Mouse (Mus musculus) CD4-positive, CD25-positive, alpha-beta regulatory T cell, adult 4 months (primary cell): ENCODE measurements at regions not wholly inside any gene's neighbourhood (a gene's known extent, or its start where the extent isn't known, plus 50 kb on each side); places are given as distances from the start of the nearest gene placed in this dataset.

Experiments
- ATAC-seq: one replicate; pipeline ENCODE4 v1.8.0; 2017

DNA sequence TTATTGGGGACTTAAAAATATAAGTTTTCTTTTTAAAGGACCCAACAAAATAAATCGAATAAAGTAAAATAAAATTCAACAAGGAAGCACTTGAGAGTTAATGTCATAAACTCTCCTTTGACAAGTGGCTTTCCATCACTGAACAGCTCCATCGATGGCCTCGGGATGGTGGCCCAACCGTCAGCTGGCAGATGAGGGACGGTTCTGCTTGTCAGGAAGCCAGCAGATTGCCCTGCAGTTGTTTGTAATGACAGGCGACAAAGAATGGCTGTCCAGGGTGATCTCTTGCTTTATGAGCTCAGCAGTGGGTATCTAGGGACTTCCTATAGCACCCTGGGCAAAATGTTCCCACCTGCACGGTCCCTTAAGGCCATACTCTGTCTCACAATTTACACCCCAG is 531.7 kb downstream of the Zfp536 start:
- ATAC-seq: no peak

DNA sequence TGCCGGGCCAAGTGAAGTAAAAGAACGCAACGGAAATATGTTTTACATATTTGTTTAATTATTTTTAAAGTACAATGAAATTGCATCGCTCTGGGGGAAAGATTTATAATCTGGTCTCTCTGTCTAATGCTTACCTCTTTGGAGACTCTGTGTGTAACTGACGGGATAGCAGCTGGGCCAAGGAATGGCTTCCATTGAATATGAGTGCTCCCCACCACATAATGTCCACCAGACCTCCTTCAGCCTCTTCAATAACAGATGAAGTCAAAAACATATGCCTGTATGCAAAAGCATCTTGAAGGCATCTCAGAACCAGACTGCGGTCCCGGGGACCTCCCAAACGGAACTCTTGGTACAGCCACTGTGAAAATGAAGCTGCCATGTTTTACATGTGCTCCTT is 531.0 kb downstream of the Zfp536 start:
- ATAC-seq: no peak

DNA sequence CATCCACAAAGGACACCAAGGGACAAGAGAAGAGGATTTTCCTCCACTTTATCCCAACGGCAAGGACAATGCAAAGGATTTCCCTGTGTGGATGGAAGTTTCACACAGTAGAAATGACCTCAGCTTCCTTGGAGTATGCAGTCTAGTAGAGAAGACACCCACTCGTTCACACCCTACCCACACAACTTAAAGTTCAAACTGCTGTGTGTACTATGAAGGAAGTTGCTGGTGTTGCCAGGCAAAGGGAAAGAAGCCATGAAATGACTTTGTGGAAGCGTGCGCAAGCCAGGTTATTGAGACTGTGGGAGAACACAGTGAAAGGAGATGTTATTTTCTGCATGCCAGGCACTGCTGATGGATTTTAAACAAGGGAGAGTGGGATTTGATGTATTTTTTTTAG is 527.3 kb downstream of the Zfp536 start:
- no peak for ATAC-seq

DNA sequence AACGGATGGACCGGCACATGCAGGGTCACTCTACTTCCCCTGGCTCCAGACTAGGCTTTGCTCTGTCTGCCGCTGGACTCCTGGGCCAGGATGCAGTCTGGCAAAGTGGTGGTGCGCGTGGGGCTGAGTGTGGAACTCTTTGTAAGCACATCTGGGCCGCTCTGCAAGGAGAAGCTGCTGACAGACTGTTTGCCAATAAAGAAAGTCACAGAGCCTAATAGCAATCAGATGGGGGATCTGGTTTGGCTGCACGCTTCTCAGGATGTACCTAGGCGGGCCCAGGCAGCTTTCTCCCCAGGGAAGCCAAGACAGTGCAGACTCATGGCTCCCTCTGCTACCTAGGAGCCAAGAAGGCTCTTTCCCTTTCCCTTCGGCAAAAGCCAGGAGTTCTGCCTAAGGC is 519.0 kb downstream of the Zfp536 start:
- no peak for ATAC-seq

DNA sequence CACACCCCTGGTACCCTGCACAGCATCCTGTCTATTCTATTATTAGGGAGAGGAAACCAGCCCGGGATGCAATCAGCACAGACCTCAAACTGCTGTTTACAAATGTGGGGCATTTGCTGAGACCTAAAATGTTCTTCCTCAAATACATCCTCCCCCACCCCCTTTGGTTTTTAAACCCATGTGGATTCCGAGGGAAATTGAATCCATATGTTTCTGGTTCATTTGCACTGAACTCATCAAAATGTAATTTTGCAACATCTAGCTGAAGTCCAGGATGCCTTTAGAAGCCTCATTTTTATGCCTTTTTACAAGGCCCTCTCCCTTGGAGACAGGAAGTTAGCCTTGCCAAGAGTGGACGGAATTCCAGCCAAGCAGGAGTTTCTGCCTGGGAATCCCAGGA is 517.6 kb downstream of the Zfp536 start:
- no peak for ATAC-seq

DNA sequence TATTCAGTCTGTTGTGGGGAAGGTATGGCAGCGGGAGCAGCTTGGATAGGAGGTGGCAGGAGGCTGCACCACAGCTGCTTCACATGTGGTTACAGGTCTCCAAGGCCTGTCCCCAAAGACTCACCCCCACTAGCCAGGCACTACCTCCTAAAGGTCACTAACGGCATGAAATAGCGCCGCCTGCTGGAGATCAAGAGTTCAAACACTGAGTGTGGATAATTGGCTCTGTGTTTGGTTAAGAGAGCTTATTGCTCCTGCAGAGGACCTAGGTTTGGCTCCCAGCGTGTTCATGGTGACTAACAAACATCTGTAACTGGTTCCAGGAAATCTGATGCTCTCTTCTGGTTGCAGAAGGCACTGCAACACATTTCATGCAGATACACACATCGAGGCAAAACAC is 514.1 kb downstream of the Zfp536 start:
- ATAC-seq: no peak

DNA sequence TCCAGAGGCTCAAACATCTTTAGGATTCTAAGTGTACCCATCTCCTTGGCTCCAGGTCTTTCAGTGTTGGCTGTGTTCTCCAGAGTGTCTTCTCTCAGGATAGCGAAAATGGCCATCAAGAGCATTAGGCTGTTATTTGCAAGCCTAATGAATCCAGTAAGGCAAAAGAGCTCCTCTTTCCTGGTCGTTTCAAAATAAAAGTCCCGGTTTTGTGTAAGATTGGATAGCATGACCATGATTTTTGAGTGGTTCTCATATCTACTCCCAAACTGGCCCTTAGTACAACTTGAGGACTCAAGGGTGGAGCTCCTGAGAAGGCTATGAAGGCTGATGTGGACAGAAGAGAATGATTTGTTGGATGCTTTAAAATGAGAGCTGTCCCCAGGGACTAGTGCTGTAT is 510.6 kb downstream of the Zfp536 start:
- no peak for ATAC-seq

DNA sequence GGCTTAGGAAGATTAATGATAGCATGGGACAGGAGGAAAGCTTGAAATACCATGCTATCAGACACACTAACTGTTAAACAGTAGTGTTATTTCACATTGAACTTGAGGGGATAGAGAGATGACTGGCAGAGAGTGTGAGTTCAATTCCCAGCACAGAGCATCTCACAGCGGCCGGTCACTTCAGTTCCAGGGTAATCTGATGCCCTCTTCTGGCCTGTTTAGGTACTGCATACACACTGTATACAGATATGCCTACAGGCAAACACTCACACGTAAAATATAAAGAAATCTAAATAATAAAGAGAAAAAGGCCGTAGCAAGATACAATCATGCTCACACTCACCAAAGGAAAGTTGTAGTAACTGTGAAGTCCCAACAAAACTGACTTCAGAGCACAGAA is 506.0 kb downstream of the Zfp536 start:
- no peak for ATAC-seq

DNA sequence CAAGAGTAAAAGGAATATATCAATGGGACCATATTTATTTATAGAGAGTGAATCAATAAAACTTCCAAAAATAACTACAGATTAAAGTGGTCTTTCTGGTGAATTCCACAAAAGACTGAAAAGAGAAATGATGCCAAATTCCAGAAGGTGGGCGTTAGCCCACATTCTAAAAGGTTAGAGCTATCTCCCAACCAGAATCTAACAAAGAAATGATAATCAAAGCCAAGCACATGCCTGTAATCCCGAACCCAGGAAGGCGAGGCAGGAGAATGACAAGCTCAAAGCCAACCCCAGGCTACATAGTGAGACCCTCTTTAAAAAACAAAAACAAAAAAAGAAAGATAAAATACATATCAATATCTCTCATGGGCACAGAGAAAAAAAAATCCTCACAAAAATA is 502.6 kb downstream of the Zfp536 start:
- ATAC-seq: no peak

DNA sequence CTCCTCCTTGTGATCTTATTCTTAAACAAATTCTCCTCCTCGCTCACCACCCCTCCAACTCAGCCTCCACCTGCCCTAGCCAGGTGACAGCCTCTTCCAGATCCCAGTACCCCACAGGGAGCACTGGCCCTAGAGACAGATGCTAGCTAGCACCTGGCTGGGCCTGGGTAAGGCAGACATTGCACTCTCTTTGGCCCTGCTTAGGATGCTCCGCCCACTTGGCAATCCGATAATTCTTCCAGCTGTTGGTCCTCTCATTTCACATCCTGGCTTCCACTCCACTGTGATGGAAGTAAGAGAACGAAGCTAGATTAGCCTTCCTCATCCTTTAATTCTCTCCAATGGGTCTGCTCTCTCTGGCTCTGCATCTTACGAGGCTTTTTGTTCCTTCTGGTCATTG is 483.4 kb downstream of the Zfp536 start:
- ATAC-seq: no peak

DNA sequence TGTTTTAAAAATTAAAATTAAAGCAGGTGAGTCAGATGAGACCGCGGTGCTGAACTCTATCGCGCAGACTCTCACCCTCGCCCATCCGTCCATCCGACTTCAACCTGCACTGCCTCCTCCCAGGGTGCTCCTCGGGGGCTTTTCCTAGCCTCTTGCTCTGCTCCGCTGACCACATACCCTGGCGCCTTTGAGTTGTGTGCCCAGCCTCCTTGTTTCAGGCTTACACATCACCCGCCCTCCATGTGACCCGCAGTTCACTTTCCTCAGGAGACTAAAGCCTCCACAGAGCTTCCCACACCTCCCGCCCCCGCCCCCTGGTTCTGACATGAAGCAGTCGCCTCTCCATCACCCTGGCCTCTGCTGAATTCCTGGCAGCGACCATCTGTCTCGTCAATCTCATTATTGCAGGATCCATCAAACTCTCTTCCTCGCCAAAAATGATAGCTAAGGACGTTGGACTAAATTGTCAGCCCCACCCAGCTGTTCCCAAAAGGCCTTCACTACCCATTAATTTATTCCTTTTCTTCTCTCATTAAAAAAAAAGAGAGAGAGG is 482.9 kb downstream of the Zfp536 start:
- ATAC-seq: no peak

DNA sequence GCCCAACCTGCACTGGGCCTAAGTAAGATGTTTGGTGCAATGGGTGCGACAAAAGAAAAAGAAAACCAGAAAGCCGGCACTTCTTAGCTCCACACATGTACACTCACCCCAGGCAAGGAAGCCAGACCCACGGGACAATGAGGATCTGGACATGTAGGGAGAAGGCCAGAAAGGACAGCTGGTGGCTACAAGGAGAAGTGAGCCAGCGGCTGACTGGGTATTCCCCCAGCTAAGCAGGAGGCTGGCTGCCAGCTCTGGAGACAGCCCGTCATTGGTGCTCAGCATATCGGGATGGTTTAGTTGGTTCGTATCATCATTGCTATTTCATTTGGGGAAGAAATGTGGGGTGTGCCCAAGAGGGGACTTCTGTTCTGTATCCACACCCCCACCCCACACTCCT is 481.7 kb downstream of the Zfp536 start:
- ATAC-seq: no peak

DNA sequence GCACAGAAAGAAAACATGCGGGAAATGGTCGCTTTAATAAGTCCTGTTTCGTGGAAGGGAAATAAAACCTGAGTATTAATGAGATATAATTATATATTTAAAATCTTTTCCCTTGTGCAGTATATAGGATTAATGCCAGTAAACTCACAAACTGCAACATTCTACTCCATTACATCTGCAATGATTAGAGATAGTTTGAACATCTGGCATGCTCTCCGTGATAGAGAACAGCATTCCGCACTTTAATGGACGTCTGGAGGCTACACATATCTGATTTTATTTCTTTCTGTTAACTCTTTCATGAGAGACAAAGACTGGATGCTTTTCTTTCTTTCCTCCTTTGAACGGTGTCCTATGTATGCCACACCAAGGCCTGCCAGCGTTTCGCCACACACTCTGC is 480.9 kb downstream of the Zfp536 start:
- no peak for ATAC-seq

DNA sequence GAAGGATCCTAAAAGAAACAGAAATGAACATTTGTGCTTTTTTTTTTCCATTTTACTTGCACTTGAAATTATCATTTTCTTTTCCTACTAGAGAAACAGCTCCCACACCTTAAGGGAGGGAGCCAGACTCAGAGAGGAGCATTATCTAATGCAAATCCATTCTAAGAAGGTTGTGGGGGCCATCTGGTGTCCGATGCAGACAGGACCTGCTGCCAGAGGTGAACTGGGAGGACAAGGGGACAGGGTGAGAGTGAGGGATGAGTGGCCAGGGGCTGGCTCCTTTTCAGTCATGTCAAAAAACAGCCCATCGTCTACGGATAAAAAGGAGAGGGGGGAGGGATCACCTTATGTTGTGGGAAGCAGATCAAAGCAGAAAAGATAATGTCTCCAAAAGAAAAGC is 474.6 kb downstream of the Zfp536 start:
- ATAC-seq: no peak

DNA sequence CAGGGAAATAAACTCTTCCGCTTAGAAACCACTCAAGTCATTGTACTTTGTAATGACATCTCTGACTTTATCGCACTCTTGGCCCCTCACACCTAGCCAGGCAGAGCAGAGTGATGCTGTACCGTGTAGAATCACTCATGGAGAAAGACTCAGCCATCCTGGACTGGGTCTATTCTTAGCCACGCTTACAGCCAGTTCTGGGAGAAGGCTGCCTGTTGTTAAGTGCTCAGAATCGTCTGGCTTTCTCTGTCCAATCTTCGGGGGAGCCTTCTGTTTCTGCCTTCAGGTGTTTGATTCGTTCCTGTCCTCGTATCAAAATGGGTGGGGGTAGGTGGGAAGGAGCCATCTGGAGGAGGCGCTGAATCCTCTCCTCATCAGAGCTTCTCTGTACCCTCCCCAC is 468.0 kb downstream of the Zfp536 start:
- no peak for ATAC-seq

DNA sequence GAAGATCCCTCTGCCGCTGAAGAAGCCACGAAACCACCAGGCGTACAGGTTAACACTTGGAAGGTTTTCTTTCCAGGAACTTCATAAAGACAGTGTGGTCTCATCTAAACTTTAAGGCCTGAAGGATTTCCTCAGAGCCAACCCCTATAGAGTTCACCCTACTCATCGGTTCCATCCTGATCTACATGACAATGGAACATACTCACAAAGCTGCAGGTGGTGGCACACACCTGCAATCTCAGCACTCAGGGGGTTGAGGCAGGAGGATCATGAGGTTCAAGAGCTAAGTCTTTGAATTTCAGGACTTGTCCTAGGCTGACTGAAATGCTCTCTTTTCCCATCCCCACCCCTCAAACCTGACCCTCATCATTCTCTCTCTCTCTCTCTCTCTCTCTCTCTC is 466.2 kb downstream of the Zfp536 start:
- no peak for ATAC-seq

DNA sequence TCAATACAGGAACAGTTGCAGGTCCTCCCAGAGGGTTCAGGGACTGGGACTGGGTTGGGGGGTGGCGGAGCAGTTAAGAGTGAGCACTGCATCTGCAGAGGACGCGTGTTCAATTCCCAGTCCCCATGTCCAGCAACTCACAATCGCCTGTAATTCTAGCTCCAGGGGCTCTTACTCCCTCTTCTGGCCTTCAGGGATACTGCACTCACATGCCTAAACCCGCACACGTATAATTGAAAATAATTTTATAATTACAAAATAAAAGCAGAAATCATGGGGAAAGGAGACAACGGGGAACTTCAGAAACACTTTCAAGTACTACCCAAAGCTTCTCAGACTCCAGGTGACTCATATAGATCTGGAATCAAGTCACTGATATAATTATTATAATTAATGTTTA is 448.8 kb downstream of the Zfp536 start:
- ATAC-seq: no peak

DNA sequence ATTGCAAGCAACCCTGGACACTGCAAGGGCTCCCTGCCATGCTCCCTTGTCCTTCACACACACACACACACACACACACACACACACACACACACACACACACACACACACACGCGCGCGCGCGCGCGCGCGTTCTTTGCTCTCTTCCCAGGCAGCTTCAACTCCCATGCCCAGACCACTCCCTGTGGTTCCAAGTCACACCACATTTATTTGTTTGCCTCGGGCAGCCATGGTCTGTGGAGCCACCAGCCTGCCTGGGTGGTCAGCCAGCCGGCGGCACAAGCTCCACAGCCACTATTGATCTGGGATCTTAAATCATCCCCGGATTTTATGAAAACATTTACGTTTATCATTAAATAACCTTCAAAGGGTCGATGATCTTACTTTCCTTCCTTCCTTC is 440.0 kb downstream of the Zfp536 start:
- no peak for ATAC-seq

DNA sequence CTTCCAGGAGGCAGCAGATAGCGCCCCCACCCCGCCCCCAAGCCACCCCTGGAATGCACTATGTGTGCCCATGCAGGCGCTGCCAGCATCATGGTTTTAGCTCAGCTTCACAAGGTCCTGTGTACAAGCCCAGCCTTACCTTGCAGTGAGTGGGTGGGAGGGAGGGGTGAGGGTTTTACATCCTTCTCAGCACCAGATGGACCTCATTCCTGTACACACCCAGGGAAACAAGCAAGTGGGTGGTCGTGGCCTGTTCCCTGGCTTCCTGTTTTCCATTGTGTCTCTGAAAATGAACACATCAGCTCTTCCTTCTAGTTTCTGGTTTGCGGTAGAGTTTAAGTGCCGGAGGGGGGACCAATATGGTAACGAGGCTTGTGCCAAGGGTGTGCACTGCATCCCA is 438.2 kb downstream of the Zfp536 start:
- ATAC-seq: no peak

DNA sequence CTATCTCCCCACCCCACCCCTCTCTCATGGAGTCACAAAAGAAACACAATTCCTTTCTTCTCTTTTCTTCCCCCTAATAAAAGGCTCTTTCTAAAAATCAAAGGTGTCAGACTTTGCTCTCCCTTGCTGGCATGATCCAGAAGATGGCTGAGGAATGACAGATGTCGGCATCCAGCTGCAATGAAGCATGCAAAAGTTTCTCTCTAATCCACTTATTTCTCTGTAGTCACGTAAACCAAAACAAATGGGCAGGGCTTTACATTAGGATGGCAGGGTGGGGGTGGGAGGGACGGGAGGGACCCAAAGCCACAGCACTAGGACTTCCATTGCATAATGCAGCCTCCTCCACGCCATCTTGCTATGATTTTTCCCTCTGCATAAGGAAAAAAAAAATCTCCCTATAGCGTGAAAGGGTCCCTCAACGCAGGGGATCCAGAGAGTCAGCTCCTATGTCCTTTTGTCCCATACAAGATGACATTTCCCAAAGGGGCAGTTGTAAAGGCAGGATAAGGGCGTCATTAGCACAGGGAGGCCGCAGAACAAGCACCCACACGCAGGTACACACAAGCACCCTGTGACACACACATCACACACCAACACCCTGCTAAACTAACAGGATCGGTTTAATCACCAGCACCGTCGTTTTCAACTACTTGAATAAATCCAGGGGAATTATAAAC is 437.1 kb downstream of the Zfp536 start:
- ATAC-seq: no peak

DNA sequence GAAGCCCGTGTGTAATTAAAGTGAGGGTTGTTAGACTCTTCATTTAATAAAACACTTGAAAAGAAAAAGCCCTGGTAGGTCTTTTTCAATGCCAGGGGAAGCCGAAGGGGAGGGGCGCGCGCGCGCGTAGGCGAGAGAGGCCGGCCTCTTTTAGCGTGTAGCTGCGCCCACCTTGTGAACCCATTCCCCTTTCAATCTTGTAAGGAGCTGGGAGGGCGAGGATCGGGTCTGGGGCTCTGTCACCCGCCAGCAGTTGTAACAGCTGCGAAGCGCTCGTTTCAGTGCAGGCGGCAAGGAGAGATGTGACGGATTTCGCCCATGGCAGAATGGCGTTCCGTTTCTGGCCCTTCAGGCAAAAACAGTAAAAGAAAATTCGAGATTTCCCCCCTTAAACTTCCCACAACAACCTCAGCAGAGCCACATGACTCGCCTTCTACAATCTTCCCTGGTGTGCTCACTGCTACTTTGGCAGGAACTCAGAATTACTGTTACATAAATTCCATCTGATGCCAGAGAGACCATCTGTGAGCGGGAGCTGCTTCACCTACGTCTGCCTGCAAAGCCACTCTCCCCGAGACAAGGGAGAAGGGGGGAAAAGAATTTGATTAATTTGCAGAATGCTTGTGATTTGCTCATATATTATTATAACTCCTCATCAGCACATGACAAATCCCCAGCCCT is 436.4 kb downstream of the Zfp536 start:
- no peak for ATAC-seq

DNA sequence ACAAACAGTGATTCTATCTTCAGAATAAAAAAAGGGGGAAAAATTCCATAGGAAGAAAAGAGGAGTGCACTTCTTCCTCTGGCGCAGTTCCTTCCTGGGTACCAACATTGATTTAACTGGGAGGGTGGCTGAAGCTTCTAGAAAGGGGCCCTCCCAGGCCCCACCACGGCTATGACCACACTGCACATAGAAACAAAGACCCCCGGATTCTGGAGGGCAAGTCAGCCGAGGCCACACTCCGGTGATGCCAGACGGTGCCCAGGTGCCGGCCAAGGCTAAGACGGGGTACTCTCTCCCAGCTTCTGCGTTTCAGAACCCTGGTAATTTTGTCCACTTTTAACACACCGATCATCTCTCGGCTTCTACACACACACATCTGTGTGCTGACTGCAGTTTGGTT is 435.8 kb downstream of the Zfp536 start:
- no peak for ATAC-seq

DNA sequence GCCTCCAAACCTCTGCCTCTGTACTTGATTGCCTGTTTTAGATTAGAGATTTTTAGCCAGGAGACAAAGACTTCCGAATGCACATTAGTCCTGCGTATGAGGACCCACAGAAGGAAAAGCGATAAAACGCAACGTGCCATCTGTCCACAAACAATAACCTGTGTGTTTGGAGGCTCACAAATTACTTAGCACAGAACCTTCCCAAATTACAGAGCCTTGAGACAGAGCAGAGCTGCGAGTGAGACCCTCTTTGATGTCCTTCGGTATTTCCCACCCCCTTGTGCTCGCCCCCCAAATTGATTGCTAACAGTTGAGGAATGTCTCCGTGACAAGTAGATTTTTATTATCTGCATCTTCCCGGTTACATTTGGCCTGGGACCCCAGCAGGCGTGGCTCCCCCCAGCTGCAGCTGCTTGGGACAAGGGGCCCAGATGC is 435.4 kb downstream of the Zfp536 start:
- ATAC-seq: no peak

DNA sequence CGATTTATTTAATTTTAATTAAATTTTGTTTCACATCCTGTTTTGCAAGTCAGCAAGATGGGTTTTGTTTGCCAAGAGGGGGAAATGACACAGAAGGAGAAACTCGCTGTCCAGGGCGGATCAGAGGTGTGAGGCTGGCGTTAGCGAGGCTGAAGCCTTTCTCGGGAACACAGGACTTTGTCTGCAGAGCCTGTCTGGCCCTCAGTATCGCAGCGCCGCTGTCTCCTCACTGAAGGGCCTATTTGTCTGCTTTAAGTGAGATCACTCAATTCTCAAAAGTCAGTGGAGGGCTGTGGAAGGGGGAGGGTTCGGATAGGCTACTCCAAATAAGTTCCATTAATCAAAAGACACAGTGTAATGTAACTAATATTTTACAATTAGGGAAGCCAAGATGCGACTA is 430.8 kb downstream of the Zfp536 start:
- no peak for ATAC-seq
